Comparison of ENCODE assay signal across 12 mouse cellular contexts in genomic region chr4:105969628-105970027, GRCm38 (mm10).
A peak's percentile ranks its signal among the peaks of the same experiment; 100 is the strongest.
DNase-seq lines count a peak whose midpoint lies in the region; ATAC-seq and TF ChIP-seq lines count a peak whose summit lies in the region.
"Had no signal": no experiment of that assay in that cellular context is flagged by ENCODE, and none has a peak within 500 bp of the region (broad histone marks: within the 10 kb centered on the region; RNA-seq: fewer than 3 reads in every experiment).

No protein-coding gene starts in this region.

- H3K4me2 ChIP-seq in kidney, embryonic 15.5 days = no peak overlapping the region
- H3K4me2 ChIP-seq: heart, embryonic 13.5 days; liver, embryonic 11.5 days; midbrain, embryonic 15.5 days had no signal

- intact Hi-C loops in left cerebral cortex, adult 2 months (cut with DNase I) = no loop called here

- TF ChIP-seq CTCF in left cerebral cortex, adult 2 months (IDR thresholded peaks at IDR 0.05) = no peak

- H3K36me3 ChIP-seq in kidney, embryonic 15.5 days = no peaks in the 10 kb centered on the region
- H3K36me3 ChIP-seq: heart, embryonic 13.5 days; midbrain, embryonic 15.5 days had no signal

- peak overlapping the region; percentile 28; the same call in 1 of the 2 replicates for H3K27ac ChIP-seq in kidney, embryonic 15.5 days
- no peak overlapping the region for H3K27ac ChIP-seq in left cerebral cortex, adult 2 months
- H3K27ac ChIP-seq: heart, embryonic 13.5 days; midbrain, embryonic 15.5 days had no signal

- ATAC-seq in kidney, embryonic 15.5 days (replicated peaks; ENCODE audit: low FRiP score) = peak; percentile 67; the same call in 1 of the 2 replicates
- ATAC-seq: midbrain, embryonic 15.5 days had no signal

- DNase-seq in kidney, postnatal 25 days = no peak
- DNase-seq in Muller cell, postnatal 12 days (ENCODE audit: inconsistent ontology term) = peak; percentile 25
- peak; percentile 75 for DNase-seq in adrenal gland, adult 8-10 months
- DNase-seq in kidney, postnatal 14 days = peak; percentile 16
- DNase-seq in left cerebral cortex, adult 2 months (ENCODE audit: extremely low spot score in 1 of 2, low spot score in 2 of 2) = no peak
- no peak for DNase-seq in left cerebral cortex, adult 11 months (ENCODE audit: low spot score)
- DNase-seq: cerebellum, adult 9-10 months; thymus, adult 18-20 months had no signal

- peaks cover 10% of the 10 kb centered on the region for H3K4me1 ChIP-seq in kidney, embryonic 15.5 days
- H3K4me1 ChIP-seq: heart, embryonic 13.5 days; midbrain, embryonic 15.5 days had no signal

- no peaks in the 10 kb centered on the region for H3K27me3 ChIP-seq in kidney, embryonic 15.5 days
- H3K27me3 ChIP-seq: heart, embryonic 13.5 days; midbrain, embryonic 15.5 days had no signal

- WGBS in kidney, embryonic 15.5 days = 13% methylated on average over 2 of the region's 2 CpGs

- H3K4me3 ChIP-seq in kidney, embryonic 15.5 days (replicated peaks) = no peak overlapping the region
- no peak overlapping the region for H3K4me3 ChIP-seq in left cerebral cortex, adult 2 months
- H3K4me3 ChIP-seq: heart, embryonic 13.5 days; midbrain, embryonic 15.5 days had no signal

- no peak overlapping the region for H3K9ac ChIP-seq in kidney, embryonic 15.5 days
- H3K9ac ChIP-seq: heart, embryonic 13.5 days; midbrain, embryonic 15.5 days had no signal

- H3K9me3 ChIP-seq in kidney, embryonic 15.5 days (replicated peaks) = no peaks in the 10 kb centered on the region
- H3K9me3 ChIP-seq: heart, embryonic 13.5 days; midbrain, embryonic 15.5 days had no signal

Comparison
In these comparisons a context has a peak if more than half of its experiments do, and no peak if none do; other contexts are left out.
1. DNase-seq: peak in Muller cell, postnatal 12 days (single experiment), adrenal gland, adult 8-10 months (single experiment) and kidney, postnatal 14 days (single experiment); none in kidney, postnatal 25 days (0 of 2), left cerebral cortex, adult 2 months (0 of 2) and left cerebral cortex, adult 11 months (single experiment).